Mouse (Mus musculus) B cell, adult (primary cell): ENCODE results near the gene Diexf. TPM values are rescaled to one million over a fixed set of nuclear protein-coding genes. Genes with fewer than 3 reads are reported as not detected.

Experiments
- total RNA-seq: library from RNA; stranded (reverse); gene quantifications from 4 replicates; pipeline ENCODE4 v1.2.4, GENCODE M21; 2023; ENCODE audit not compliant: inconsistent age

The Diexf gene
- 42.2 to 56.6 TPM (median 49.5 TPM) in 4 replicates for total RNA-seq

DNA sequence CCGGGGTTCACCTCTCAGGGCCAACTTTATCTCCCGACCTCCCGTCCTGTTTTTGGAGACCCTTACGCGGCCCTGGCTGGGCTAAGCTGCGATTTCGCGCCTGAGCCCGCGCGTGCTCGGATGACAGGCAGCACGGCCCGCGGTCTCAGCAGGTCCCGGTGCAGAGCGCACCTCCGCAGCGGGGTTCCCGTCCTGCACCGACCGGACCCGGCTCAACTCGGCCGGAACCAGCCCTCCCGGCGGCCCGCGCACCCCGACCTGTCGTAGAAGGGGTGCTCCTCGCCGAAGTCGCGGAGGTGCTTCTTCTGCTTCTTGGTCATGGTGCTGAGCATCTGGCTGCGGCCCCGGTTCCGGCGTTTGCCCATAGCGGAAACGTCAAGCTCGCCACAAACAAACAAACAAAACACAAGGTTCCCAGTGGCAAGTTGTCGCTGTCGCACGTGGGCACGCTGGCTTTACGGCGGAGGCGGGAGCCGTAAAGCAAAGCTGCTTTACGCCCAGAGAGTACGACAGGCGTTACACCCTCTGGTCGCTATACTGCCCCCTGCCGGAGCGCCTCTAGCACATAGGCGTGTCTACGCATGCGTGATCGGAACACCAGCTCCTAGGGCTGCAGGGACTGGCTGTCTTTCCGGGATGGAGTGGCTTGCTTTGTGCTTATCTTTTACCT, at the start of gene Diexf:
Gene Diexf, minus strand, starts transcription at position 487 of the 670 bp plus-strand sequence.

DNA sequence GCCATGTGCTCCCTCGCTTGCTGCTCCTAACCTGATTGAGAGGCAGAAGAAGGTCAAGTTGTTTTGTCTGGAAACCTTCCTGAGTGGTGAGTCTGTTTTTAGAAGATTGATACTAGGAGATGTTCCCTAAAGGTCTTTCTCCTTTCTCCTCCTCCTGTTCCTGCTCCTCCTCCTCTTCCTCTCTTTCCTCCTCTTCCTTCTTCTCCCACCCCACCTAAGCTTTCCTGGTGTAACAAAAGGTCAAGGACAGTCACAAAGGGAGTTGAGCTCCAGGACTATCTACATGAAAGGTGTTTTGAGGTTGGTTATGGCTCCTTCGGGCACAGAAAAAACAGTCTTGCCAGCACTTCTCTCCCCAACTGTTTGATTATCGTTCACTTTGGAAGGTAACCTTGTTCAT, 37.7 kb upstream of the Diexf start, which contains the start of gene A130010J15Rik:
Gene A130010J15Rik, plus strand, starts transcription at position 301 of the 400 bp plus-strand sequence.

DNA sequence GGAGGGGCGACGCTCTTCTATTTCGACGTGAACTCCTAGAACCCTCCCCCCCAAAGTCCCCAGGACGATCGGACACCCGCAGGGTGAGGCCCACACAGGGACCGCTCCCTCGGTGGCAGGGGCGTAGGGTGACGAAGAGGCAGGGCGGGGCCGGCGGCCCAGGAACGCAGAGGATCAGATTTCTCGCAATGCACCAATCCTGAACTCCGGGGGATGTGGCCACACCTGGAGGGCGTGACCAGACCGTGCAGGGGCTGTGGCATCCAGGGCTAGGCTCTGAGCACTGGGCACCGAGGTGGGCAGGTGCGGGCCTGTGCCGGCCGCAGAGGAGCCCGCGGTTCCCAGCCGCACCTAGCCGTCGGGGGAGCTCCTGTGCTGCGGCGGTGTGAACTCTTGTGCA, 22.8 kb upstream of the Diexf start, which contains the start of gene Irf6:
Gene Irf6, plus strand, starts transcription at position 240 of the 400 bp plus-strand sequence.

Other genes starting within 250 kb of the Diexf start
- gene Syt14, start 94.5 kb downstream of the Diexf start, total RNA-seq: not detected in 4 replicates
- gene Irf6, start 22.8 kb upstream of the Diexf start, total RNA-seq: 0.13 to 0.30 TPM in 2 of 4 replicates, not detected in the others
- gene A130010J15Rik, start 37.8 kb upstream of the Diexf start, total RNA-seq: 3.0 to 4.3 TPM (median 3.9 TPM) in 4 replicates
- 363 to 386 TPM (median 379 TPM) in 4 replicates for gene Traf3ip3, start 71.4 kb upstream of the Diexf start, total RNA-seq
- 26.7 to 43.9 TPM (median 32.4 TPM) in 4 replicates for gene Lamb3, start 77.4 kb upstream of the Diexf start, total RNA-seq
- 5.5 to 10.1 TPM (median 8.4 TPM) in 4 replicates for gene Hsd11b1, start 133.8 kb upstream of the Diexf start, total RNA-seq
- not detected in 4 replicates for gene G0s2, start 142.9 kb upstream of the Diexf start, total RNA-seq
- 0.21 to 0.35 TPM (median 0.26 TPM) in 3 of 4 replicates, not detected in the other for gene Camk1g, start 240.0 kb upstream of the Diexf start, total RNA-seq